Mouse (Mus musculus): ENCODE measurements around the gene Zranb1.

- TF ChIP-seq POLR2A (IDR thresholded peaks at IDR 0.05; ENCODE audit: insufficient read depth, low read depth, low read length): no peak
- no peak for TF ChIP-seq CTCF (IDR thresholded peaks at IDR 0.05; ENCODE audit: insufficient read depth, low read depth, low read length)
These were observed 30.0 kb upstream of the Zranb1 start for GRCm38 (mm10) chr7:132900826-132901531.

Data from olfactory bulb, adult 2 months (tissue).